Mouse (Mus musculus) thymus, postnatal 25 days (tissue): ENCODE results near the gene Cherp.

Experiments used
- DNase-seq: peaks from one replicate; pipeline ENCODE4 v3.0.0; 2022

The Cherp gene

DNA sequence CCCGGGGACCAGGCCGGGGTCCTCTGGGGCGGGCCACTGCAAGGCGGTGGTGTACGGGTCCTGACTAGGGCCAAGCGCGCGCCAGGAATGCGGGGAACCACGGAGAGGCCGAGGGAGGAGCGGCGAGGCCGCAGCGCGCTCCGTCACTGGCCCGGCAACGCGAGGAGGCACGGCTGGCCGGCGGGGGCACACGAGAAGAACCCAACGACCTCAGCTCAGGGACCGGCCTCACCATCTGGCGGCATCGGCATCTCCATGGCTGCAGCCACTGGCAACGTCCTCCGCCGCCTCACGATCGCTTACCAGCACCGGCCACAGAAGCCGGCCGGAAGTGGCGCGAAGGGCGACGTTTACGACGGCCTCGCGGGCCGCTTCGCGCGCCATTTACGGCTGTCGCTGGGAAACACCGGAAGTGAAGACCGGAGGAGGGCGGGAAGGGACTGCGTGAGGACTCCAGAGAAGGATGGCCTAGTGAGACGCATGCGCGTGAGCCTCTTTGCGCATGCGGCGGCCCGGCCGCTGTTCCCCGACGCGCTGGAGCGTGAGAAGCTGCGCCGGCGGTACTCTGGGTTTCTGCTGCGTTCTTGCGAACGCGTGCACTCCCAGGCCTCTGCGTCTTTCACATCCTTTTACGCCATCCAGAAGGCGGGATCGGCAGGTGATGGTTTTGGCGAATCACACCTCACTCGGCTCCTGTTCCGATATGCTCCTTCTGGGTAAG lies at the start of gene Cherp:
TSS of gene Cherp (minus strand) at position 401 of the 721 bp plus-strand sequence.
- DNase-seq: peak; percentile 95

DNA sequence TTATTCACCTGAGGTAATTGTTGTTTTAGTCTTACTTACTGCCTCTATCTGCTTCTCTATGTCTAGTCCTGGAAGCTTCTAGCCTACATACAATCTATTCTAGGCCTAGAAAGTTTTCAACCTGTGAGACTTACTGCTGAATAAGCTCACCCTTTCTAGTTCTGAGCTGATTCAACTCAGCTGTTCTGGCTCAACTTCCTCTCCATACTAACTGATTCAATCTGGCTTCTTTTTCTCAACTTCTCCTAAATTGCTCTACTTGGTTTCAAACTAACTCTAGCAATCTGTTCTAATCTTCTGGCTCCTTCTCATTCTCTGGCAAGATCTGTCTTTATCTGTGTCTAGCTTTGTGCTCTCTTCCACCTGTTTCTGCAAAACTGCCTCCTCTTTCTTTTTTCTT lies 46.9 kb upstream of the Cherp start:
- DNase-seq: no peak

DNA sequence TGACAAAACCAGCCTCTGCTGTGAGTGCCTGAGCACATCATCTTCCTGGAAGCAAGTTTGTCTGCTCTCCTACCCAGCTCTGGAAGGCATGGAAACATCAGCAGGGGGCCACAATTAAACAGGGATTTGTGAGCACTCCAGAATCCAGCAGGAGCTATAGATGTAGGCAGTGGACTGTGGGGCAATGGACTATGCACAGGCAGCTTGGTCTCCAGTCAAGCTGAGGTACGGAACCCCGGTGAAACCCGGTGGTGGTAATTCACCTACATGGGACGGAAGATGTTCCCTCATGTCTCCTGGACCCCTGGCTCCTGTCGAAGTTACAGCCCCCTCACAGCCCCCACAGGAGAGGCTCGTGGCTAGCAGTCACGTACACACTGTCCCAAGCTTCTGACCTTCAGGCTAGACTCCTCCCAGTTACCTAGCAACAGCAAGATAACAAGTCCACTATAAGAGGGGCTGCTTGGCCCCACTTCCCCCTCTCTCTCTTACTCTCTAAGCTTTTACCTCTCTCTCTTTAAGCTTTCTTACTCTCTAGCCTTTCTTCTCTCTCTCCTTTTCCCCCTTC lies 42.5 kb upstream of the Cherp start:
- DNase-seq: no peak

DNA sequence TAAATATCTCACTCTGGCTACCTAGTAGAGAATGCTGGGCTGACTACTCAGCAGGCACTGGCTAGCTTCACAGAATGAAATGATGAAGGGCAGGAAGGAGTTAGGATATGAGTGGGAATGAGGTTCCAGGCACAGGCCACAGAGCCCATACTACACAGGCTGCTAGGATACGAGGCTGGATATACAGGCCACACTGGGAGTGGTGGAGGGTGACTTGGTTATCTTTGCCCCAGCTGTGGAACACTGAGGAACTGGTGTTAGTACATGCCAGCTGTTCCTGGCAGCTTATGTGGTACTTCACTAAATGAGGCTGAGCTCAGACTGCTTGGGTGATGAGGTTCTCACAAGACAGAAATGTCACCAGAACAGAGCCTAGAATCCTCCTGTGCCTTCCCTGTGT lies 38.1 kb upstream of the Cherp start:
- no peak for DNase-seq

DNA sequence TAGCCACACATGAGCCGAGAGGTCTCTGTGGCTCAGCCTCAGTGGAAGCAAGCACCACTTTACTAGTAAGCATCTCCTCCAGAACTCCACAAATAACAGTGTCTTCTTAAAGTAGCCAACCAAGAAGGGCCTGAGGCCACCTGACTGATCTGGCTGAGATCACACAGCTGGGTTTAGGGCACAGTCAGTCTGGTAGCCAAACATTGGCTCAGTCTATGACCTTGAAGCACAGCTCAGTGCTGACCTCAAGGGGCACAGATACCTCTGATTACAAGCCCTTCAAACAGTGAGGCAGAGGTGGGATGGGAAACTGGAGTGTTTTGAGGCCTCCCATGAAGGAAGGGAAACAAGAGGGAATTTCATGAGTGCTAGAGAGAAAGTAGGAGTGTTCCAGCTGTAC lies 37.6 kb upstream of the Cherp start:
- no peak for DNase-seq

GRCm38 (mm10) chr8:72507505-72507904 lies 32.5 kb upstream of the Cherp start:
- DNase-seq: no peak

DNA sequence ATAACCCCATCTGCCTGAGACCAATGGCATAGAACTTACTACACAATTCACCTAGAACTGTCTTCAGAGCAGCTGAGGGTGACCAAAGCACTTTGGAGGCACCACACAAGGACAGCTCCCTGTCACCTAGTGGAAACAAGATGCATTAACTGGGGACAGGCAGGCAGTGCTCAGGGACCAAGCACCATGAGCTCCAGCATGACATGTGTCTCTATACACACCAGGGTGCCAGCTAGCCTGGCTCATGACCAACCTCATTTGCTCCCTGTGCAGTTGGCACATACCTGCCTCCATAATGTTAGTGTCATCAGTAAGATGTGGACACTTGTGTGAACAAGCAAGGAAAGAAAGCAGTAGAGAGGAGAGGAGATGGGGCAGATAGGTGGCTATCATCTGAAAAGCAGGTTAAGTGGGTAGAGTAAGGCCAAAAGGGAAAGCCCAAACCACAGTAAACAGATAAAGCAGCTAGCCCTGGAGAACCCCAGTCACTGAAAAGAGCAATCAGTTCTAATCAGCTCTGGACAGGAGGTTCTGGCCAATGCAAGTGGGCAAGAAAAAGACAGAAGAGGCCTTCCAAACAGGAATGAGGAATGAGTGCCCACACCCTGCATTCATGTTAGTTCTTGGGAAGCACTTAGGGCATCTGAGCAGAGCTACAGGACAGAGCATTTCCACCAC lies 29.8 kb upstream of the Cherp start:
- no peak for DNase-seq

- DNase-seq: no peak
These were observed 29.1 kb upstream of the Cherp start for GRCm38 (mm10) chr8:72504137-72504536.

GRCm38 (mm10) chr8:72500521-72500931 lies 25.5 kb upstream of the Cherp start:
- no peak for DNase-seq

DNA sequence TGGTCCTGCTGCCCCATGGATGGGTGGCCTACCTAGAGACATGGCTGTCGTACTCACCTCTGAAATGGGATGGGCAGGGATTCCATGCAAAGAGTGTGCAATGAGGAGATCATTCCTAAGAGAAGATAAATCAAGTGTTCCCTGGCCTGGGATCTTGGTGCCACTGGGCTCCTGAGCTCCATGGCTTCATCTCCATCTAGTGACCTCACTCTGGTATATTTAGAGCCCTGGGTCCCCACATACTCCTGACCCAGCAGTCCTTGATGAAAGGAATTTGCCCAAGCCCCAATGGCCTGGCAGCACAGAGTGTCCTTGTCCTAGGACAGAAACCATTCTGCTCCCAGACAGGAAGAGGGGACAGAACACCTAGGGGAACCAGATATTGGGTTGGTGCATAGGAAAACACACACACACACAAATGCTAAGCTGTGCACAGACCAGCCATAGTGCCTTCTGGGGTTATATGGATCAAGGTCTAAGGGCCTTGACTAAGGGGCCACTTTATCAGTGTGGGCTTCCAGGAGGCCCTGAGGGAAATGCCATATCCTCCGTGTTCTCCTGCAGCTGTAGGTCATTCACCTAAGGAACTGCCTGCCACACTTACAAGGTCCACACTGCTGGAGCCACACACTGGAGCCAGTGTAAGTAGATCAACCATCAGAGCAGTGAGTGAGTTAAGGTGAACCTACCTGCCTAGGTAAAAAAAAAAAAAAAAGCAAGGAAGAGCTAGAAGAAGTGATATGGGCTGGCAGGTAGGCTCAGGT lies 24.7 kb upstream of the Cherp start:
- DNase-seq: no peak

GRCm38 (mm10) chr8:72498527-72498926 lies 23.5 kb upstream of the Cherp start:
- no peak for DNase-seq

GRCm38 (mm10) chr8:72497911-72498310 lies 22.9 kb upstream of the Cherp start:
- DNase-seq: no peak

DNA sequence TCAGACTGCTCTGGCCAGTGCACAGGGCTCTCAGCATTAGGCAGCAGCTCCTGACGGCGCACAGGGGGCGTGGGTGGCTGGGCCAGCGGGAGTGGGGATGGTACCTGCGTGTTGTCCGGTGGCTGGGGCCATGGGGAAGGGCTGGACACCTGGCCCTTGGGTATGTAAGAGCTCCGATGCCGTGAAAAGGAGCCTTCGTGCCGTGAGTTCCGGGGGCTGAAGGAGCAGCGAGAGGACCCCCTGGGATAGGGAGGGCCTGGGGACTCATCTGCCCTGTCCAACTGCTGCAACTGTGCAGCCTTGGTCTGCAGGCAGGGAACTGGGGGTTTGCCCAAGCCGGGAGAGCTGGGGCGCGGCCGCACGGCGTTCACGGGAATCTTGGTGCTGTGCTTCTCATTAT lies 21.2 kb upstream of the Cherp start:
- no peak for DNase-seq

GRCm38 (mm10) chr8:72495411-72496111 lies 20.5 kb upstream of the Cherp start:
- no peak for DNase-seq

GRCm38 (mm10) chr8:72493381-72493780 lies 18.4 kb upstream of the Cherp start:
- peak; percentile 9 for DNase-seq

DNA sequence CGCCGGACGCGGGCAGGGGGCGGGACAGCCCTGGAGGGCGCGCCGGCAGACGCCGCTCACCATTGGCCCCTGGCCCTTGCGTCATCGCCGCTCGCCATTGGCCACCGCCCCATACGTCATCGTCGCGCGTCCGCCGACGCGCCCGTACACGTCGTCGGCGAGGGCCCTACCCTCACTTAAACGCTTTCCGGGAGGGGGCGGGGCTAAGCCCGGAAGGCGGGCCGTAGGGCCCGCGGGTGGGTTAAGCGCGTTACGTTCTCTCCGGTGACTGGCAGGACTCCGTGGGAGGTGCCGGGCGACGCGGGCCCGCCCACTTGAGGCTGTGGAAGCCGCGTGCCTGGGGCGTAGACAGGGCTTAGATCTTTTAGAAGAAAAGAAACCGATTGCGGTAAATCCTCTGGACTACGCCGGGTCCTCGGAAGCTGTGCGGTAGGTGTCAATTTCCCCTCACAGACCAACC lies 17.6 kb upstream of the Cherp start:
- peak; percentile 99 for DNase-seq

DNA sequence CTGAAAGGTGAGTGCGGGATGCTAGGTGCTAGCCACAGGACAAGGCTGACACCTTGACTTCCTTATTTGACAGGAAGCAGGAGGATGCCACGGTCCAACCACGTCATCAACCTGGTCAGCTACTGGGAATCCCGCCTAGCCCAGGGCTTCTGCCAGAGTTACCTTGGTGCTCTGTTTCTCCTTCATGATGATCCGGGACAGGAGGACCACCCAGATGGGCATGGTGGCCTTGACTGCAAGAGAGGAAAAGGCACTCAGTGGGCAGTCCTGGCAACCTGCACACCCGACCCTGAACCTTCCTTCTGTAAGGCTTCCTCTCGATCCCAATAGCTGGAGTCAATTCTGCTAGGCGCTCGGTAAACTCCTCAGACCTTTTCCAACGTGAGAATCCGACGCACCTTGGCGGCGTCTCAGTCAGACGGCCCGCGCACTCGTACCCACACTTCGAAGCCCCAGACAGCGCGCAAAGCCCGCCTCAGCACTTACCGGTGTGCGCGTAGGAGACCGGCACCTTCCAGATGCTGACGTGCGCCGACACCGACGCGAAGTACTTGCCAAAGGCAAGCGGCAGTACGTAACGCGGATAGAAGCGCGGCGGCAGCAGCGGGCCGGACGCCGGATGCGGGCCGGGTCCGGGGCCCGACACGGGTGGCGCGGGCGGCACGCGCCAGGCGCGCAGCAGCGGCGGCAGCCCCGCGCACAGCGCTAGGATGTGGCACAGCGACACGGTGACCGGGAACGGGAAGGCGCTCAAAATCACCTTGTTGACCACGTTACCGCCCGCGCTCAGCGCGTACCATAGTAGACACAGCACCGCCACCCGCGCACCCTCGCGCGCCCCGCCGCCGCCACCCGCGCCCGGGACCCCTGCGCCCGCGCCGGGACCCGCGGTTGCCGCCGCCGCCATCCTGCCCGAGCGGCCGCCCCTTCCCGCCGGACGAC lies 16.9 kb upstream of the Cherp start, which contains the start of gene Slc35e1:
TSS of gene Slc35e1 (minus strand) at position 935 of the 942 bp plus-strand sequence.
- no peak for DNase-seq

DNA sequence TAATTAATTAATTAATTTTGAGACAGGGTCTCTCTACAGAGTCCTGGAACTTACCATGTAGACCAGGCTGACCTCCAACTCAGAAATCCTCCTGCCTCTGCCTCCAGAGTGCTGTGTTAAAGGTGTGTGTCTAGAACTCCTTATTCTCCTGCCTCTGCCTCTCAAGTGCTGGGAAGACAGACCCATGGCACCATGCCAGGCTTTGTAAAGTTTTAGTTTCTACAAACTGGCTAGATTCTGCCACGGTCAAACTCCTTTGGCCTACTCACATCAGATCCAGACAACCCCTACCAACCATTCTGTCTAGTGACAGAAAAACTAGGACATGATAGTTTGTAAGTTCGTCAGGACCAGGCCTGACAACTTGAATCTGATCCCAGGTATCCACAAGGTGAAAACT lies 16.0 kb upstream of the Cherp start:
- no peak for DNase-seq

- no peak for DNase-seq
These were observed 12.0 kb upstream of the Cherp start for GRCm38 (mm10) chr8:72487014-72487413.

GRCm38 (mm10) chr8:72485456-72486199 lies 10.6 kb upstream of the Cherp start:
- peak; percentile 27 for DNase-seq

- no peak for DNase-seq
These were observed 4.3 kb downstream of the Cherp start for GRCm38 (mm10) chr8:72470684-72471083.
